Mouse (Mus musculus): ENCODE data around the gene Cenpp. TPM values are rescaled to one million over a fixed set of nuclear protein-coding genes. Genes with fewer than 3 reads are reported as not detected.
A peak's percentile ranks its signal among the peaks of the same experiment; 100 is the strongest.

Cenpp gene
- polyA plus RNA-seq, 1 experiment from 2014 or later: 28.3 TPM

GRCm38 (mm10) chr13:49460276-49460675, 192.3 kb downstream of the Cenpp start:
- 84% methylated on average over 4 of the region's 4 CpGs for WGBS
- DNase-seq (ENCODE audit: low spot score): no peak
- peaks cover 60% of the 10 kb centered on the region for H3K36me3 ChIP-seq (ENCODE audit: control insufficient read depth, insufficient read depth, low read length)
- H3K27ac ChIP-seq (ENCODE audit: low read depth): 0 out of 2 replicates have a peak overlapping the region, but pooled peaks have one; percentile 27
- H3K4me2 ChIP-seq (ENCODE audit: low read length): no peak overlapping the region
- no peaks in the 10 kb centered on the region for H3K4me1 ChIP-seq (replicated peaks; ENCODE audit: control insufficient read depth, insufficient read depth, low read length)
- no peak for ATAC-seq (replicated peaks; ENCODE audit: low FRiP score, low TSS enrichment, low read depth)
- no peak overlapping the region for H3K9ac ChIP-seq (ENCODE audit: low read length)
- no peaks in the 10 kb centered on the region for H3K9me3 ChIP-seq (ENCODE audit: control insufficient read depth, low read length)
- no peaks in the 10 kb centered on the region for H3K27me3 ChIP-seq (replicated peaks; ENCODE audit: control insufficient read depth, insufficient read depth, low read length)
- H3K4me3 ChIP-seq (ENCODE audit: low read depth, low read length): no peak overlapping the region

- peak; percentile 93 for DNase-seq (ENCODE audit: low spot score)
- no peak overlapping the region for H3K9ac ChIP-seq (ENCODE audit: low read length)
- H3K4me2 ChIP-seq (ENCODE audit: low read length): no peak overlapping the region
- H3K27me3 ChIP-seq (replicated peaks; ENCODE audit: control insufficient read depth, insufficient read depth, low read length): no peaks in the 10 kb centered on the region
- peaks cover 43% of the 10 kb centered on the region for H3K36me3 ChIP-seq (ENCODE audit: control insufficient read depth, insufficient read depth, low read length)
- no peaks in the 10 kb centered on the region for H3K9me3 ChIP-seq (ENCODE audit: control insufficient read depth, low read length)
- peak overlapping the region; percentile 65; the same call in 1 of the 2 replicates for H3K27ac ChIP-seq (ENCODE audit: low read depth)
- no peak overlapping the region for H3K4me3 ChIP-seq (ENCODE audit: low read depth, low read length)
- ATAC-seq (replicated peaks; ENCODE audit: low FRiP score, low TSS enrichment, low read depth): peak; percentile 71; the same call in 1 of the 2 replicates
- 38% methylated on average over 5 of the region's 5 CpGs for WGBS
- H3K4me1 ChIP-seq (replicated peaks; ENCODE audit: control insufficient read depth, insufficient read depth, low read length): peaks cover 3% of the 10 kb centered on the region; the same call in 1 of the 2 replicates
Observed at GRCm38 (mm10) chr13:49449318-49449749, 203.3 kb downstream of the Cenpp start.

GRCm38 (mm10) chr13:49444451-49444850, 208.1 kb downstream of the Cenpp start:
- Histone ChIP-seq H3K4me1 (replicated peaks; ENCODE audit: control insufficient read depth, insufficient read depth, low read length) (no peaks in the 10 kb centered on the region), H3K36me3 (ENCODE audit: control insufficient read depth, insufficient read depth, low read length) (peaks cover 35% of the 10 kb centered on the region), H3K9me3 (ENCODE audit: control insufficient read depth, low read length) (no peaks in the 10 kb centered on the region), H3K27ac (ENCODE audit: low read depth) (no peak overlapping the region), H3K4me3 (ENCODE audit: low read depth, low read length) (no peak overlapping the region), H3K9ac (ENCODE audit: low read length) (no peak overlapping the region), H3K27me3 (replicated peaks; ENCODE audit: control insufficient read depth, insufficient read depth, low read length) (no peaks in the 10 kb centered on the region), H3K4me2 (ENCODE audit: low read length) (no peak overlapping the region)
- 95% methylated on average over 6 of the region's 6 CpGs for WGBS
- DNase-seq (ENCODE audit: low spot score) (no peak), ATAC-seq (replicated peaks; ENCODE audit: low FRiP score, low TSS enrichment, low read depth) (no peak)

- Histone ChIP-seq H3K4me1 (replicated peaks; ENCODE audit: control insufficient read depth, insufficient read depth, low read length) (no peaks in the 10 kb centered on the region), H3K27me3 (replicated peaks; ENCODE audit: control insufficient read depth, insufficient read depth, low read length) (no peaks in the 10 kb centered on the region), H3K4me2 (ENCODE audit: low read length) (no peak overlapping the region), H3K27ac (ENCODE audit: low read depth) (no peak overlapping the region), H3K36me3 (ENCODE audit: control insufficient read depth, insufficient read depth, low read length) (peaks cover 46% of the 10 kb centered on the region), H3K9me3 (ENCODE audit: control insufficient read depth, low read length) (no peaks in the 10 kb centered on the region), H3K9ac (ENCODE audit: low read length) (no peak overlapping the region), H3K4me3 (ENCODE audit: low read depth, low read length) (no peak overlapping the region)
- ATAC-seq (replicated peaks; ENCODE audit: low FRiP score, low TSS enrichment, low read depth) (no peak), DNase-seq (ENCODE audit: low spot score) (no peak)
- 78% methylated on average over 4 of the region's 4 CpGs for WGBS
Observed at GRCm38 (mm10) chr13:49436170-49436569, 216.4 kb downstream of the Cenpp start.

- 91% methylated on average over 1 of the region's 1 CpGs for WGBS
- H3K9me3 ChIP-seq (ENCODE audit: control insufficient read depth, low read length): no peaks in the 10 kb centered on the region
Observed at GRCm38 (mm10) chr13:49435745-49436144, 216.8 kb downstream of the Cenpp start.

GRCm38 (mm10) chr13:49433268-49434029, 219.1 kb downstream of the Cenpp start:
- H3K27me3 ChIP-seq (replicated peaks; ENCODE audit: control insufficient read depth, insufficient read depth, low read length): no peaks in the 10 kb centered on the region
- WGBS: 91% methylated on average over 2 of the region's 2 CpGs
- H3K9ac ChIP-seq (ENCODE audit: low read length): no peak overlapping the region
- H3K4me3 ChIP-seq (ENCODE audit: low read depth, low read length): no peak overlapping the region
- DNase-seq (ENCODE audit: low spot score): no peak
- H3K4me1 ChIP-seq (replicated peaks; ENCODE audit: control insufficient read depth, insufficient read depth, low read length): no peaks in the 10 kb centered on the region
- H3K27ac ChIP-seq (ENCODE audit: low read depth): no peak overlapping the region
- no peak overlapping the region for H3K4me2 ChIP-seq (ENCODE audit: low read length)
- ATAC-seq (replicated peaks; ENCODE audit: low FRiP score, low TSS enrichment, low read depth): no peak
- no peaks in the 10 kb centered on the region for H3K9me3 ChIP-seq (ENCODE audit: control insufficient read depth, low read length)
- H3K36me3 ChIP-seq (ENCODE audit: control insufficient read depth, insufficient read depth, low read length): peaks cover 46% of the 10 kb centered on the region

More at GRCm38 (mm10) chr13:49435745-49436144, 216.8 kb downstream of the Cenpp start:
- Histone ChIP-seq H3K27me3 (replicated peaks; ENCODE audit: control insufficient read depth, insufficient read depth, low read length) (no peaks in the 10 kb centered on the region), H3K4me3 (ENCODE audit: low read depth, low read length) (no peak overlapping the region), H3K4me2 (ENCODE audit: low read length) (no peak overlapping the region), H3K36me3 (ENCODE audit: control insufficient read depth, insufficient read depth, low read length) (peaks cover 46% of the 10 kb centered on the region), H3K27ac (ENCODE audit: low read depth) (no peak overlapping the region), H3K4me1 (replicated peaks; ENCODE audit: control insufficient read depth, insufficient read depth, low read length) (no peaks in the 10 kb centered on the region), H3K9ac (ENCODE audit: low read length) (no peak overlapping the region)
- no peak for ATAC-seq (replicated peaks; ENCODE audit: low FRiP score, low TSS enrichment, low read depth)
- DNase-seq (ENCODE audit: low spot score): no peak

- Histone ChIP-seq H3K4me3 (ENCODE audit: low read depth, low read length) (no peak overlapping the region), H3K27ac (ENCODE audit: low read depth) (no peak overlapping the region), H3K9ac (ENCODE audit: low read length) (no peak overlapping the region), H3K27me3 (replicated peaks; ENCODE audit: control insufficient read depth, insufficient read depth, low read length) (no peaks in the 10 kb centered on the region), H3K4me2 (ENCODE audit: low read length) (no peak overlapping the region), H3K36me3 (ENCODE audit: control insufficient read depth, insufficient read depth, low read length) (peaks cover 25% of the 10 kb centered on the region), H3K4me1 (replicated peaks; ENCODE audit: control insufficient read depth, insufficient read depth, low read length) (no peaks in the 10 kb centered on the region), H3K9me3 (ENCODE audit: control insufficient read depth, low read length) (no peaks in the 10 kb centered on the region)
- no peak for ATAC-seq (replicated peaks; ENCODE audit: low FRiP score, low TSS enrichment, low read depth)
- WGBS: 60% methylated on average over 4 of the region's 4 CpGs
- DNase-seq (ENCODE audit: low spot score): no peak
Observed at GRCm38 (mm10) chr13:49430529-49430928, 222.1 kb downstream of the Cenpp start.

- Histone ChIP-seq H3K4me2 (ENCODE audit: low read length) (no peak overlapping the region), H3K27me3 (replicated peaks; ENCODE audit: control insufficient read depth, insufficient read depth, low read length) (no peaks in the 10 kb centered on the region), H3K27ac (ENCODE audit: low read depth) (no peak overlapping the region), H3K4me1 (replicated peaks; ENCODE audit: control insufficient read depth, insufficient read depth, low read length) (no peaks in the 10 kb centered on the region), H3K9ac (ENCODE audit: low read length) (no peak overlapping the region), H3K9me3 (ENCODE audit: control insufficient read depth, low read length) (no peaks in the 10 kb centered on the region), H3K36me3 (ENCODE audit: control insufficient read depth, insufficient read depth, low read length) (peaks cover 9% of the 10 kb centered on the region), H3K4me3 (ENCODE audit: low read depth, low read length) (no peak overlapping the region)
- DNase-seq (ENCODE audit: low spot score) (no peak), ATAC-seq (replicated peaks; ENCODE audit: low FRiP score, low TSS enrichment, low read depth) (no peak)
- 94% methylated on average over 1 of the region's 1 CpGs for WGBS
Observed at GRCm38 (mm10) chr13:49428042-49428675, 224.4 kb downstream of the Cenpp start.

Measured in intestine, embryonic 14.5 days (tissue).